Mouse (Mus musculus): Measurements from ENCODE around the gene Rere.

GRCm38 (mm10) chr4:150235585-150235984, 45.9 kb upstream of the Rere start:
- TF ChIP-seq MAX (IDR thresholded peaks at IDR 0.05; ENCODE audit: low read length) (no peak), HCFC1 (IDR thresholded peaks at IDR 0.05; ENCODE audit: low read depth, low read length) (no peak), ZNF384 (IDR thresholded peaks at IDR 0.05; ENCODE audit: low read depth, low read length) (no peak), POLR2A (IDR thresholded peaks at IDR 0.05; ENCODE audit: low read depth, low read length) (no peak)

All from CH12.LX (cell line).